Mouse (Mus musculus) lung, postnatal 10 days (tissue): ENCODE measurements around the gene Asic3.

Experiments
- DNase-seq: peaks from one replicate; pipeline ENCODE4 v3.0.0; 2021

The Asic3 gene

GRCm38 (mm10) chr5:24413042-24413693, at the start of gene Asic3:
Gene Asic3 (plus strand): TSS chr5:24413392.
- DNase-seq: no peak

- no peak for DNase-seq
Measured at GRCm38 (mm10) chr5:24363467-24363866, 49.7 kb upstream of the Asic3 start.

- DNase-seq: no peak
Measured at GRCm38 (mm10) chr5:24364061-24364460, 49.1 kb upstream of the Asic3 start.

GRCm38 (mm10) chr5:24364508-24364907, 48.7 kb upstream of the Asic3 start, which contains the start of gene Nos3:
Gene Nos3 (plus strand): TSS chr5:24364810.
- DNase-seq: peak; percentile 73

GRCm38 (mm10) chr5:24364963-24365362, 48.2 kb upstream of the Asic3 start:
- DNase-seq: no peak

GRCm38 (mm10) chr5:24365528-24365927, 47.7 kb upstream of the Asic3 start:
- peak; percentile 31 for DNase-seq

- no peak for DNase-seq
Measured at GRCm38 (mm10) chr5:24366426-24366825, 46.8 kb upstream of the Asic3 start.

GRCm38 (mm10) chr5:24369767-24370166, 43.4 kb upstream of the Asic3 start:
- no peak for DNase-seq

- no peak for DNase-seq
Measured at GRCm38 (mm10) chr5:24373807-24374206, 39.4 kb upstream of the Asic3 start.

- peak; percentile 34 for DNase-seq
Measured at GRCm38 (mm10) chr5:24374216-24374615, 39.0 kb upstream of the Asic3 start.

GRCm38 (mm10) chr5:24374666-24375328, 38.4 kb upstream of the Asic3 start:
- DNase-seq: no peak

GRCm38 (mm10) chr5:24378700-24379099, 34.5 kb upstream of the Asic3 start:
- no peak for DNase-seq

- no peak for DNase-seq
Measured at GRCm38 (mm10) chr5:24379501-24379900, 33.7 kb upstream of the Asic3 start.

- no peak for DNase-seq
Measured at GRCm38 (mm10) chr5:24380499-24380898, 32.7 kb upstream of the Asic3 start.

GRCm38 (mm10) chr5:24381486-24381885, 31.7 kb upstream of the Asic3 start:
- DNase-seq: no peak

- DNase-seq: no peak
Measured at GRCm38 (mm10) chr5:24381988-24382387, 31.2 kb upstream of the Asic3 start.

GRCm38 (mm10) chr5:24383026-24383859, 29.9 kb upstream of the Asic3 start:
- DNase-seq: peak; percentile 95

- peak; percentile 54 for DNase-seq
Measured at GRCm38 (mm10) chr5:24384407-24384806, 28.8 kb upstream of the Asic3 start.

GRCm38 (mm10) chr5:24385374-24385773, 27.8 kb upstream of the Asic3 start:
- no peak for DNase-seq

- DNase-seq: no peak
Measured at GRCm38 (mm10) chr5:24385887-24386550, 27.2 kb upstream of the Asic3 start.

- DNase-seq: peak; percentile 57
Measured at GRCm38 (mm10) chr5:24387264-24388241, 25.6 kb upstream of the Asic3 start.
